Mouse (Mus musculus) small intestine, adult 2 months (tissue): ENCODE measurements around the gene Atf6. TPM values are rescaled to one million over a fixed set of nuclear protein-coding genes. Genes with fewer than 3 reads are reported as not detected.
A peak's percentile ranks its signal among the peaks of the same experiment; 100 is the strongest.

Experiments used
- H3K27ac ChIP-seq: fragments of 200-500 bp; 2 replicates; pipeline ENCODE4 v1.5.1; 2012; ENCODE audit warnings: low read depth, low read length, control low read depth, inconsistent platforms; ENCODE audit not compliant: insufficient read depth
- H3K27me3 ChIP-seq: fragments of 200-500 bp; 2 replicates; pipeline ENCODE4 v1.6.1; 2012; ENCODE audit warnings: mild to moderate bottlenecking, moderate library complexity, low read length, inconsistent platforms; ENCODE audit not compliant: control insufficient read depth, insufficient read depth
- H3K36me3 ChIP-seq: fragments of 200-500 bp; 2 replicates; pipeline ENCODE4 v1.6.1; 2012; ENCODE audit warnings: mild to moderate bottlenecking, low read length, control low read depth, inconsistent platforms; ENCODE audit not compliant: control insufficient read depth, insufficient read depth
- H3K4me1 ChIP-seq: fragments of 200-500 bp; 2 replicates; pipeline ENCODE4 v1.6.1; 2012; ENCODE audit warnings: low read length, inconsistent platforms, mixed read lengths; ENCODE audit not compliant: control insufficient read depth, insufficient read depth, insufficient read length
- H3K4me3 ChIP-seq: fragments of 200-500 bp; 2 replicates; pipeline ENCODE4 v1.5.1; 2012; ENCODE audit warnings: low read depth, mild to moderate bottlenecking, control low read depth, inconsistent platforms, low read length, moderate library complexity
- CTCF ChIP-seq: fragments of 200-500 bp; IDR thresholded peaks from 2 replicates; pipeline ENCODE4 v1.5.1; 2012; ENCODE audit warnings: low read depth, mild to moderate bottlenecking, control low read depth, inconsistent platforms, low read length, moderate library complexity, mixed read lengths; ENCODE audit not compliant: insufficient replicate concordance, insufficient read length; ENCODE audit errors: extremely low read depth
- POLR2A ChIP-seq: fragments of 200-500 bp; IDR thresholded peaks from 2 replicates; pipeline ENCODE4 v1.6.1; 2012; ENCODE audit warnings: low read depth, mild to moderate bottlenecking, control low read depth, inconsistent platforms, low read length, moderate library complexity
- WGBS: fragments of 180-500 bp; shearing (Covaris S2); methylation state at CpG from one replicate; pipeline ENCODE4 v1.1.7; 2018; 5-methylcytosine and 5-hydroxymethylcytosine counted together
- polyA plus RNA-seq: library from polyadenylated mRNA; depleted of rRNA; stranded (reverse); fragments of >200 nt; gene quantifications from 2 replicates; pipeline ENCODE4 v1.2.3, GENCODE M21; 2012; rRNA removed

Atf6 gene
- 4.4 and 8.4 TPM in 2 replicates for polyA plus RNA-seq

DNA sequence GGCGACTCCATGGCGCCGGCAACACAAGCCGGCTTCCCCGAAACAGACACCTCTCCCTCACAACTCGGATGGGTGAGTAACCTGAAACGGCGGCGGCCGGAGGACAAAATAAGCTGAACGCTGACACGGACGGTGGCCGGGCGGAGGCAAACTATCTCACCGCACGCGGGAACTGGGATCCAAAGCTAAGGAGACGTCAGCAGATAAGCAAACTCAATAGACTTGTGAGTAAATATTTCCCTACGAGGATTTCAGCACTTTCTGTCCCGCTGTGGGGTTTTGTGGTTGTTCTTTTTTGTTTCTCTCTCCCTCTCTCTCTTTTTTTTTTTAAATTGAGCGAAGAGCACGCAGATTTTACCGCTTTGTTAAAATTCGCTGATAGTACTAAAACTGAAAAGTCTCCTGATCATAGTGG lies at the start of gene Atf6:
TSS of gene Atf6 (minus strand) at position 81 of the 415 bp plus-strand sequence.
- Histone ChIP-seq H3K27me3 (no peaks in the 10 kb centered on the region), H3K4me1 (no peaks in the 10 kb centered on the region; the same call in 1 of the 2 replicates), H3K27ac (peak within 1 kb of the TSS; percentile 77), H3K36me3 (no peaks in the 10 kb centered on the region; the same call in 1 of the 2 replicates), H3K4me3 (peak within 1 kb of the TSS; percentile 77)
- WGBS: 1% methylated on average over 25 of the region's 25 CpGs
- TF ChIP-seq CTCF (0 out of 2 replicates have a peak, but pooled peaks have one; percentile 1), POLR2A (peak; percentile 78)

DNA sequence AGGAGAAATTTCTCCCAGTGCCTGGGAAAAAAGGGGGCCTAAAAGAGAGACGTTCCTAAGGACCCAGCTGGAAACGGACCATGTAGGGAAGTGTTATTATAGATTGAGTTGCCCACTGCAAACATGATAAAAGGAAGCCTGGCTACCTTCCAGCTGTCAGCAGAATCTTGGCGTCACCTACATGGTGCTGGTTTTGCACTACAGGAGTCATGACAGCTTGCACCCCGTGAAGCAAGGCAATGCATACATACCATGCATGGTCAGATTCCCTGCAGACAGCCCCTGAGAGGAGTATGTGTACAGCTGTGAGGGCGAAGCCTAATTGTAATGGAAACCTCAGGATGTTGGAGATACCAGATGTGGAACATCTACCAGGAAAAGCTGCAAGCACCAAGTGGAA lies 48.1 kb upstream of the Atf6 start:
- 51% methylated on average over 5 of the region's 5 CpGs for WGBS
- TF ChIP-seq CTCF (no peak), POLR2A (no peak)
- no peaks in the 10 kb centered on the region for H3K27me3 ChIP-seq
- H3K36me3 ChIP-seq: no peaks in the 10 kb centered on the region
- no peak overlapping the region for H3K4me3 ChIP-seq
- no peak overlapping the region for H3K27ac ChIP-seq
- H3K4me1 ChIP-seq: no peaks in the 10 kb centered on the region

DNA sequence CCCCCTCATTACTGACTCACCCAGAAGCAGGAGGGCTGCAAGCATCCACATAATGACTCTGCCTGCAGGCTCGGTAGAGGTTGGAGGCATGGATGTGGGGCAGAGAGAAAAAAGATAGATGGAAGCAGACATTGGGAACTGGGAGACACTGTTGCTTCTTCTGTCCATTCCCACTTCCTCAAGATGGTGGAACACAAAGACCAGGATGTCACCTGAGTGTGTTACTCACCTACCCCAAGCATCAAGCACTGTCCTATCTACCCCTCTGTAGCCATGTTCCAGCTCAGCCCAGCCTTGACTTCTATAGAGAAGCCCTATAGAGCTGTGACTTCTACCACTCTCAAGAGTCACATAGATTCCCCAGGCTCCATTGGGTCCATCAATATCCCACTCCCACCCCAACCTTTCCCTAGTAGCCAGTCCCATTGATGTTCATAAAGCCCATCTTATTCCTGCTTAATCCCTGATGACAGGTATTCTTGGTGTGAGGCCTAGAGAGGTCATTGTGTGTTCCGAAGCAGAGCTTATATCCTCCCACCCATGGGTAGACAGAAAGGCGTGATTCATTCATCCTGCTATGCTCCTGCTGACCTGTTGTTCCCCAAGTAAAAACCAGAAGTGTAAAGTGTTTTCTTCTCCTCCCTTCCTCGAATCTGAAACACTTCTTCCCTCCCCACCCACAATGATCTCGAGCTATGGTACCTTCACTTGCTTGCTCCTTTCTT lies 45.5 kb upstream of the Atf6 start, which contains the start of gene Fcrlb:
TSS of gene Fcrlb (minus strand) at position 51 of the 725 bp plus-strand sequence.
- H3K4me3 ChIP-seq: no peak within 1 kb of the TSS
- H3K36me3 ChIP-seq: no peaks in the 10 kb centered on the region
- H3K27ac ChIP-seq: no peak within 1 kb of the TSS
- 65% methylated on average over 5 of the region's 5 CpGs for WGBS
- TF ChIP-seq POLR2A (no peak), CTCF (no peak)
- H3K27me3 ChIP-seq: peaks cover 8% of the 10 kb centered on the region; the same call in 1 of the 2 replicates
- H3K4me1 ChIP-seq: no peaks in the 10 kb centered on the region

DNA sequence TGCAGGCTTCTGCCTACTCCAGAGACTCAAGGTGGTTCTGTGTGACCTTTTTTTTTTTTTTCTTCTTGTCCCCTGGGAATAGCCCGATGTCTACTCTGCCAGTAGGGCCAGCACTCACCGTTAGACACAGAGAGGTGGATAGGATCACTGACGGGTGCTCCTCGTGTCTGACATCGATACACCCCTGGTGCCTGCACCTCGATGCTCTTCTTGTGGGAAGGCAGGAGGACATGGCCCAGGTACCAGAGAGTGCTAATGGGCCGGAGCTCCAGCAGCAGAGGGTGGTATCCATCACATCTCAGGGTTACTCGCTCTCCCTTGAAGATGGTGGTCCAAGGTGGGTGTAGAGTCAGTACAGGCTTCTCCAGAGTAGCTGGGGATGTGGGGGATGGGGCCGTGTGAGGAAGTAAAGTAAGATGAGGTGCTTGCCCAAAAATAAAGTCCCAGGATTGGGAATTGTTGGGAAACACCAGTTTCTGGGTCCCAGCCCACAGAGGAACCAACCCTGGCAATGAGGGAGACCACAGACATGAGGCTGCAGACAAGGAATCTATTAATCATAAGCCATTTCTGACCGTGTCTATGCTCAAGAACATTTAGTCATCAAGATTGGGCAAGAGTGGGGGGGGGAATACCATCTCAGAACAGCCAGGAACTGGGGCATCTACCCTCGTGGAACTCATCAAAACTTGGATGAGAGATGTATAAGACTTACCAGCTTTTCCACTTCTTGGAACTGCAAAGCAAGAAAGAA lies 44.5 kb upstream of the Atf6 start:
- Histone ChIP-seq H3K27ac (no peak overlapping the region), H3K27me3 (peaks cover 18% of the 10 kb centered on the region), H3K4me3 (no peak overlapping the region), H3K4me1 (peaks cover 8% of the 10 kb centered on the region; the same call in 1 of the 2 replicates), H3K36me3 (no peaks in the 10 kb centered on the region)
- TF ChIP-seq CTCF (no peak), POLR2A (no peak)
- 78% methylated on average over 11 of the region's 11 CpGs for WGBS

DNA sequence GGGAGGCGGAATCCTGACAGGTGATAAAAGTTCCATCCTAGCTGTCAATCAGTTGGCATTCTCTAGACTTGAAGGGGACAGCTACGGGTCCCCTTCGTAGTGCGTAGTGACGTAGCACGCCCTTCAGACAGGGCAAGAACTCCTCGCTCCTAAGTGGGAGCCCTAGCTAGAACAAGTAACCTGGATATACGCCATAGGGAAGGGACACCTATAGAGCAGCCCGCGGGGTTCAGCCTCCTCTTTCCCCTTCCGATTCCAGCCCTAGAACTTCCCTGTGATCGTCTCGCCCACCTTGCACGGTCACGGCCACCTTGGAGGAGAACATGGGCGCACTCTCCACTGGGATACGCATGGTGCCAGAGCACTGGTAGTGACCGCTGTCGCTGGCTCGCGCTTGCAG lies 40.8 kb upstream of the Atf6 start:
- peak overlapping the region; percentile 59 for H3K4me3 ChIP-seq
- TF ChIP-seq POLR2A: no peak
- no peak for TF ChIP-seq CTCF
- no peak overlapping the region for H3K27ac ChIP-seq
- H3K27me3 ChIP-seq: peaks cover 25% of the 10 kb centered on the region
- WGBS: 12% methylated on average over 21 of the region's 21 CpGs
- H3K36me3 ChIP-seq: no peaks in the 10 kb centered on the region
- peaks cover 8% of the 10 kb centered on the region; the same call in 1 of the 2 replicates for H3K4me1 ChIP-seq

DNA sequence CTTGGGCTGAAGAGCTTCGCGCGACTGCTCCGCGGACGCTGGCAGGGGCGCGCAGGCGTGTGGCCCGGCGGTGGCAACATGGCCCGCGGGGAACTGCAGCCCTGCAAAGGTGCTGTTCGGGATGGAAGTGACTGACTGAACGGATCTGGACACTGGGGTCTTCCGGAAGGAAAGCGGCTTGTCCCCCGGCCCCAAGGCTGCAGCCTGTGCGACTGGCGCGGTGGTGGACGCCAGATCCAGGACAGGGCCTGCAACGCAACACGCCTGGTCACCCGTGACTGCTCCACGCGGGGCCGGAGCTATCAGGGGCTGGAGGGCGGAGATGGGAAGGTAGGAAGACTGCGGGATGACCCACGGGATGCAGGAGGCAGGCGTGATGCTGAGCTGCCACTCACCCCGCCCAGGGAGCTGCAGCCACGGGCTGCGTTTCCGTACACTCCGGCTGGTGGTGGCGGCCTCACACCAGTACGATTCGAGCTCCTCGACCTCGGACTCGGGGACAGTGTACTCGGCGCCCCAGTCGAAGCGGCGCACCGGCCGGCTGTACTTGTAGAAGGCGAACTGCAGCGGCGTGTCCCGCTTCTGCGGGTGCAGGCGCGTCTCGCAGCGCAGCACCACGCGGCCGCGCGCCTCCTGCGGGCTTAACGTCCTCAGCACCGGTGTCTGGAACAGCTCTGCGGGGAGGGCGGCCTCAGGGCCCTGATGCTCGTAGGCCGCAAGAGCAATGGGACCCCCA lies 40.1 kb upstream of the Atf6 start:
- no peak for TF ChIP-seq CTCF
- TF ChIP-seq POLR2A: no peak
- Histone ChIP-seq H3K36me3 (no peaks in the 10 kb centered on the region), H3K27me3 (peaks cover 25% of the 10 kb centered on the region), H3K4me1 (peaks cover 8% of the 10 kb centered on the region; the same call in 1 of the 2 replicates), H3K27ac (no peak overlapping the region), H3K4me3 (peak overlapping the region; percentile 59)
- 3% methylated on average over 71 of the region's 71 CpGs for WGBS

DNA sequence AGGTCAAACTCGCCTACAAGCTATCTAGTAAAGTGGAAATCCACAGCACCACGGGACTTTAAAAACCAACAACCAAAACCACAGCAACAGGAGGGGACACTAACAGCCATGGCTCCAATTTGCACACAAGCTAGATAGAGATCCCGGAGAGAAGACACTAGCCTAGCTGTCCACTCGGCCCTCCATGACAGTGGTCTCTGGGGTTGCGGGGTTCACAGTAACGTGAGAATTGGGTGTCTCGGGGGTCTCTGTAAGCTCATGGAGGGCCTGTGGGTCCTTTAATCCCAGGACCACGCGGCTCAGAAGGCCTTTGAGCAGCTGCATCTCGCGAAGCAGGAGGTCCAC lies 39.5 kb upstream of the Atf6 start:
- peaks cover 8% of the 10 kb centered on the region; the same call in 1 of the 2 replicates for H3K4me1 ChIP-seq
- H3K4me3 ChIP-seq: peak overlapping the region; percentile 59
- no peak overlapping the region for H3K27ac ChIP-seq
- TF ChIP-seq CTCF: no peak
- TF ChIP-seq POLR2A: no peak
- WGBS: 44% methylated on average over 11 of the region's 11 CpGs
- H3K36me3 ChIP-seq: no peaks in the 10 kb centered on the region
- peaks cover 25% of the 10 kb centered on the region for H3K27me3 ChIP-seq
